Mouse (Mus musculus): Measurements from ENCODE around the gene Lif. TPM values are rescaled to one million over a fixed set of nuclear protein-coding genes. Genes with fewer than 3 reads are reported as not detected.

Gene Lif
- total RNA-seq, 2 experiments from 2014 or later, result 0.17 to 0.55 TPM

- intact Hi-C loops (cut with DNase I), result no loop called here
- no peak for DNase-seq (ENCODE audit: low spot score)
These were observed 54.8 kb downstream of the Lif start for GRCm38 (mm10) chr11:4312180-4312579.

DNA sequence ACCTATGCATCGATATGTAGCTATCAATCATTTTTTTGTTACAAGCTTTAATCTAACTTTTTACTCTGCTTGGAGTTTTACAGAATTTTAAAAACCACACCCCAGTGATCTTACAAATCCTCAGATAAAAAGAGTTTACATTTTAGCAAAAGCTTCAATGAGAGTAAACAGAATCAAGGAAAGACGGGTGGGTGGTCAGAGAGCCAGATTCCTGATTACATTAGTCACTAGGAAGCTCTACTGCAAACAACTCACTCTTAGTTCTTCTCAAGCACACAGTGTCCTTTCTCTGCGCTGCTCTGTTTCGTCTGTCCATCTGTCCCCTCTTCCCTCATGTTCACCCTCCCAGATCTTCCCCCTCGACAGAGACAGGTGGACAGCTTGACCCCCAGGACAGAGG is 59.9 kb downstream of the Lif start:
- intact Hi-C loops (cut with DNase I), result no loop called here
- DNase-seq (ENCODE audit: low spot score), result no peak

DNA sequence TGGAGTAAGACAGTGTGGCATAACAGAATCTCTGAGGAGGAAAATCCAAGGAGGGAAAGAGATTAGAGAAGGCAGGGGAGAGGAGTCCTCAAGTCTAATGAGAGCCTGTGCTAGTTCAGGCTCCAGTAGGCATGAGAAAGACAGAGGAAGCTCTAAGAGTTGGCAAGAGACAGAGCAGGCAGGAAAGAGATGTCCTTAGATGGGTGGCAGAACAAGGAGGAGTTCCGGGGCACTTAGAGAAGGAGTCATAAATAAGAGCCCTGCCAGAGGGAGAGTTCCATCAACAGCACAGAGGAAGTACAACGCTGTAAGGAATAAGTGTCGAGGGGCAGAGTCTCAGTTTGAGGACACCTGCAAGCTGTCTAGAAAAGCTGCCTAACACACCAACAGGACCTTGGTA is 60.7 kb downstream of the Lif start:
- DNase-seq (ENCODE audit: low spot score), result no peak
- intact Hi-C loops (cut with DNase I), result no loop called here

DNA sequence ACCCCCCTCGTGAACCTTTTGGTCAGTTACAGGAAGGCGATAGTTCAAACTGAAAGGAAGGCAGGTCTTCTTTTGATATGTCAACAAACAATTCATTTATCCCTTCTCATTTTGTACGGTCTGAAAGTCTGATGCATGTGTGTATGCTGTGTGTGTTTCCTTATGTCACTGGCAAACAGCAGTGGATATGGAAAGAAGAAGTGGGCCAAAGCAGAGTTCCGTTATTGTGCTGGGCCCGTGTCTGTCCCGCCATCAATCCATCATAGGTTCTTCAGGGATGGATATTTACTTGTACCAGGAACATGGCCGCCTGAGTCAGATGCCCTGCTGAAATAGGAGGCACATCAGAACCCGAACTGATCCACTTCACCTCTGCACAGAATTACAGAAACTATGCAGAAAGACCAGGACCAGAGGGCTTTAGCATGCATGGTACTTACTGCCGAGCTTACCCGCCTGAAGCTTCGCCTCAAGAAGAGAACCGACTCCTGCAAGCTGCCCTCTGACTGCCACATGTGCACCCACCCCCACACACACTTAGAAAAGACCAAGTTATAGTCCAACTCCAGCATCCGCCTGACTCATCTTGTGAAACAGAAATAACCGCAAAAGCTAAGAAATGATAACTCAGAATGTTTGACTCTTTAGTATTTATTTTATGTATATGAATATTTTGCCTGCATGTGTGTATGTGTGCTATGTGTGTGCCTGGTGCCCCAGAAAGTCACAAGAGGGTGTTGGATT is 62.0 kb downstream of the Lif start:
- no peak for DNase-seq (ENCODE audit: low spot score)
- intact Hi-C loops (cut with DNase I), result no loop called here

- DNase-seq (ENCODE audit: low spot score), result no peak
- intact Hi-C loops (cut with DNase I), result no loop called here
These were observed 63.5 kb downstream of the Lif start for GRCm38 (mm10) chr11:4320876-4321275.

Other genes with a start within 250 kb of the Lif start
- under 1 TPM; 0.17 to 0.34 TPM for gene Sec14l4, start 226.1 kb upstream of the Lif start, total RNA-seq (2021)
- gene Sec14l3, start 192.7 kb upstream of the Lif start, total RNA-seq (2021), result not detected
- 100 to 1,000 TPM; 142 to 144 TPM for gene Mtfp1, start 162.1 kb upstream of the Lif start, total RNA-seq (2021)
- 1 to 10 TPM in 1 of 2 experiments, under 1 TPM in 1; 0.73 to 1.1 TPM for gene Sec14l2, start 134.1 kb upstream of the Lif start, total RNA-seq (2021)
- 10 to 100 TPM; 13.2 to 13.8 TPM for gene Rnf215, start 122.4 kb upstream of the Lif start, total RNA-seq (2021)
- 1 to 10 TPM; 5.0 to 5.3 TPM for gene Ccdc157, start 97.3 kb upstream of the Lif start, total RNA-seq (2021)
- 10 to 100 TPM; 40.0 to 43.9 TPM for gene Sf3a1, start 97.2 kb upstream of the Lif start, total RNA-seq (2021)
- 10 to 100 TPM in 1 of 2 experiments, 1 to 10 TPM in 1; 9.3 to 10.9 TPM for gene Tbc1d10a, start 70.8 kb upstream of the Lif start, total RNA-seq (2021)
- 1 to 10 TPM; 3.8 to 7.4 TPM for gene Castor1, start 39.3 kb upstream of the Lif start, total RNA-seq (2021)
- not detected for gene Osm, start 21.1 kb upstream of the Lif start, total RNA-seq (2021)
- not detected for gene Hormad2, start 183.5 kb downstream of the Lif start, total RNA-seq (2021)

Measured in heart, postnatal 25 days (tissue).